ENCODE assay signal across 10 mouse cellular contexts in the genomic region with DNA sequence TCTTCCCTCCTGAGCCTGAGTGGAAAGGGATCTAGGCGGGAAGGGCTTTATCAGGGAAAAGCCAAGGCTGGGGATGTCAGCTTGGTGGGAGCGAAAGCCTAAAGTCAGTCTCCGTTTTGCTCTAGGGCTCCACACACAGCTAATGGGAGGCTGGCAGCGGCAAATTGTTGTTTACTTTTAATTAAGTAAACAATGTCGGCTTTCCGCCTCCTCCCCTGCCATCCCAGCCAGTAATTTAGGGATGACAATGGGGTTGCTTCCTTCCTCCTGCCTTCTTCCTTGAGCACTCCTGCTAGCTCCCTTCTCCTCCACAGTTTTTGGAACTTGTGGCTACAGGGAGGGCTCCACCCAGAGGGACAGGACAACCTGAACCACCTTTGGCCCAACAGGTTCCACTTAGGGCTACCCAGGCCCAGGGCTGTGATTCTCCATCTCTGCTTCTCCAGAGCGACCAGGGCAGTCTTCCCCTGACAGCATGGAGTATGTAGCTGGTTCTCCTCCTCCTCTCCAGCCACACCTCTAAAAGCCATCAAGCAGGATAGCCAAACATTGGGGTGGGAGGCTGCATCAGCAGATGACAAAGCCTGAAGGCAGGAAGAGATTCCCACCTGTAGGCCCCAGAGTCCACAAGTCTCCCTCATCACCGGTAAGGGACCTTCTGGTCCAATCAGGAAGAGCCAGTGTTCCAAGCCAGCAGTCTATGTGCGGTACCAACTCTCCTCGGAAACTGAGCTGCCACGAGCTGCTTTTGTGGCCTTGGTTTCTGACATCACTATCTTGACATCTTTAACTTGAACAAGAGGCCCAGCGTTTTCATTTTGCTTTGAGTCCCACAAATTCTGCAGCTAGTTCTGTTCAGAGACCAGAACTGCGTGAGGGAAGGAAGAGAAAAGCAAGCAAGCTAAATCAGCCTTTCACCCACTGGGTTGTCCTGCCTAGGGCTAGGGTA. TPM values are rescaled to one million over a fixed set of nuclear protein-coding genes. Genes with fewer than 3 reads are reported as not detected.
DNase-seq lines count a peak whose midpoint lies in the region; ATAC-seq and TF ChIP-seq lines count a peak whose summit lies in the region.
"Had no signal": no experiment of that assay in that cellular context is flagged by ENCODE, and none has a peak within 500 bp of the region (broad histone marks: within the 10 kb centered on the region; RNA-seq: fewer than 3 reads in every experiment).

No protein-coding gene starts in this region.

- peak overlapping the region; percentile 88 for H3K27ac ChIP-seq in kidney, embryonic 15.5 days
- peak overlapping the region; percentile 99 for H3K27ac ChIP-seq in embryonic facial prominence, embryonic 11.5 days (replicated peaks; ENCODE audit: low read depth, low read length)
- H3K27ac ChIP-seq in forebrain, embryonic 12.5 days = peak overlapping the region; percentile 89
- no peak overlapping the region for H3K27ac ChIP-seq in midbrain, postnatal 0 days (ENCODE audit: low read depth, low read length)

- no peak overlapping the region for H3K4me3 ChIP-seq in kidney, embryonic 15.5 days (replicated peaks)
- H3K4me3 ChIP-seq in embryonic facial prominence, embryonic 11.5 days (ENCODE audit: low read depth, low read length) = 0 out of 2 replicates have a peak overlapping the region, but pooled peaks have one; percentile 2
- no peak overlapping the region for H3K4me3 ChIP-seq in forebrain, embryonic 12.5 days (replicated peaks)
- H3K4me3 ChIP-seq in midbrain, postnatal 0 days (ENCODE audit: low read depth, low read length) = no peak overlapping the region

- DNase-seq in kidney, adult 9 months = no peak
- DNase-seq in embryonic facial prominence, embryonic 11.5 days (ENCODE audit: low spot score) = no peak
- DNase-seq in lung, postnatal 10 days = peak; percentile 64
- DNase-seq in spleen, postnatal 14 days (ENCODE audit: low spot score in 2 of 2) = no peak
- no peak for DNase-seq in midbrain, postnatal 0 days (ENCODE audit: low spot score)
- DNase-seq: cerebellum, adult 11-12 months; layer of hippocampus, adult 9-11 months had no signal

- H3K27me3 ChIP-seq in kidney, embryonic 15.5 days = peaks cover 95% of the 10 kb centered on the region
- H3K27me3 ChIP-seq in embryonic facial prominence, embryonic 11.5 days (ENCODE audit: control insufficient read depth, insufficient read depth, low read length) = peaks cover 40% of the 10 kb centered on the region
- H3K27me3 ChIP-seq in forebrain, embryonic 12.5 days = peaks cover 97% of the 10 kb centered on the region
- H3K27me3 ChIP-seq in midbrain, postnatal 0 days (ENCODE audit: insufficient read depth, low read length) = peaks cover 23% of the 10 kb centered on the region

- 36% methylated on average over 13 of the region's 13 CpGs for WGBS in kidney, embryonic 15.5 days
- 19% methylated on average over 13 of the region's 13 CpGs for WGBS in embryonic facial prominence, embryonic 11.5 days
- 27% methylated on average over 13 of the region's 13 CpGs for WGBS in forebrain, embryonic 12.5 days
- WGBS in midbrain, postnatal 0 days = 47% methylated on average over 13 of the region's 13 CpGs

- H3K9me3 ChIP-seq in kidney, embryonic 15.5 days (replicated peaks) = no peaks in the 10 kb centered on the region
- no peaks in the 10 kb centered on the region for H3K9me3 ChIP-seq in embryonic facial prominence, embryonic 11.5 days (replicated peaks; ENCODE audit: control insufficient read depth, low read length)
- H3K9me3 ChIP-seq in forebrain, embryonic 12.5 days = no peaks in the 10 kb centered on the region
- no peaks in the 10 kb centered on the region for H3K9me3 ChIP-seq in midbrain, postnatal 0 days (ENCODE audit: low read length)
- H3K9me3 ChIP-seq: G1E had no signal

- no peak for ATAC-seq in kidney, embryonic 15.5 days (replicated peaks; ENCODE audit: low FRiP score)
- ATAC-seq in embryonic facial prominence, embryonic 11.5 days (replicated peaks; ENCODE audit: insufficient number of reproducible peaks, low FRiP score, low TSS enrichment, low read depth) = no peak
- no peak for ATAC-seq in forebrain, embryonic 12.5 days (ENCODE audit: low FRiP score)
- no peak for ATAC-seq in midbrain, postnatal 0 days (ENCODE audit: low FRiP score)

- no peak overlapping the region for H3K9ac ChIP-seq in kidney, embryonic 15.5 days
- peak overlapping the region; percentile 25 for H3K9ac ChIP-seq in embryonic facial prominence, embryonic 11.5 days (replicated peaks; ENCODE audit: low read length)
- no peak overlapping the region for H3K9ac ChIP-seq in forebrain, embryonic 12.5 days
- H3K9ac ChIP-seq in midbrain, postnatal 0 days (replicated peaks; ENCODE audit: low read length, poor library complexity, severe bottlenecking) = no peak overlapping the region

- TF ChIP-seq CTCF in midbrain, postnatal 0 days (IDR thresholded peaks at IDR 0.05) = no peak

- peaks cover 84% of the 10 kb centered on the region for H3K4me1 ChIP-seq in kidney, embryonic 15.5 days
- H3K4me1 ChIP-seq in embryonic facial prominence, embryonic 11.5 days (ENCODE audit: control insufficient read depth, insufficient read depth, low read length) = peaks cover 62% of the 10 kb centered on the region
- peaks cover 90% of the 10 kb centered on the region for H3K4me1 ChIP-seq in forebrain, embryonic 12.5 days
- H3K4me1 ChIP-seq in midbrain, postnatal 0 days (ENCODE audit: insufficient read depth, low read length) = no peaks in the 10 kb centered on the region

- no peaks in the 10 kb centered on the region for H3K36me3 ChIP-seq in kidney, embryonic 15.5 days
- H3K36me3 ChIP-seq in embryonic facial prominence, embryonic 11.5 days (replicated peaks; ENCODE audit: control insufficient read depth, insufficient read depth, low read depth, low read length) = no peaks in the 10 kb centered on the region
- H3K36me3 ChIP-seq in forebrain, embryonic 12.5 days (replicated peaks) = no peaks in the 10 kb centered on the region
- H3K36me3 ChIP-seq in midbrain, postnatal 0 days (ENCODE audit: insufficient read depth, low read length) = no peaks in the 10 kb centered on the region

- no peak overlapping the region for H3K4me2 ChIP-seq in kidney, embryonic 15.5 days
- H3K4me2 ChIP-seq in embryonic facial prominence, embryonic 11.5 days (ENCODE audit: low read depth, low read length) = no peak overlapping the region
- no peak overlapping the region for H3K4me2 ChIP-seq in forebrain, embryonic 12.5 days
- no peak overlapping the region for H3K4me2 ChIP-seq in midbrain, postnatal 0 days (ENCODE audit: low read depth, low read length, poor library complexity, severe bottlenecking)

RNA-seq across cellular contexts. Expression of a gene that starts 18.4 kb away (rescaled TPM):
- polyA plus RNA-seq in kidney, embryonic 15.5 days (2015; fragmentation: Nextera tagmentation; extraction: Ambion mirVana) = 1.9 and 2.3 TPM in 2 replicates
- 3.6 and 5.7 TPM in 2 replicates for polyA plus RNA-seq in embryonic facial prominence, embryonic 11.5 days (2014; fragmentation: Nextera tagmentation; extraction: Ambion mirVana)
- 2.2 and 3.5 TPM in 2 replicates for polyA plus RNA-seq in forebrain, embryonic 12.5 days (2016; fragmentation: Nextera tagmentation; extraction: Ambion mirVana)
- not detected in 2 replicates for total RNA-seq in midbrain, postnatal 0 days (2014; rRNA removed)
- polyA plus RNA-seq in midbrain, postnatal 0 days (2015; fragmentation: Nextera tagmentation; extraction: Ambion mirVana) = 0.39 and 0.71 TPM in 2 replicates

RNA-seq across cellular contexts. Expression of a gene that starts 39.9 kb away (rescaled TPM):
- 7.6 and 7.8 TPM in 2 replicates for polyA plus RNA-seq in kidney, embryonic 15.5 days (2015; fragmentation: Nextera tagmentation; extraction: Ambion mirVana)
- polyA plus RNA-seq in embryonic facial prominence, embryonic 11.5 days (2014; fragmentation: Nextera tagmentation; extraction: Ambion mirVana) = 4.6 and 5.3 TPM in 2 replicates
- polyA plus RNA-seq in forebrain, embryonic 12.5 days (2016; fragmentation: Nextera tagmentation; extraction: Ambion mirVana) = 3.1 and 3.9 TPM in 2 replicates
- 4.6 and 4.8 TPM in 2 replicates for total RNA-seq in midbrain, postnatal 0 days (2014; rRNA removed)
- 2.0 and 2.8 TPM in 2 replicates for polyA plus RNA-seq in midbrain, postnatal 0 days (2015; fragmentation: Nextera tagmentation; extraction: Ambion mirVana)

RNA-seq across cellular contexts. Expression of a gene that starts 53.5 kb away (rescaled TPM):
- polyA plus RNA-seq in kidney, embryonic 15.5 days (2015; fragmentation: Nextera tagmentation; extraction: Ambion mirVana) = 23.9 and 25.6 TPM in 2 replicates
- polyA plus RNA-seq in embryonic facial prominence, embryonic 11.5 days (2014; fragmentation: Nextera tagmentation; extraction: Ambion mirVana) = 21.0 and 21.1 TPM in 2 replicates
- 22.8 and 26.6 TPM in 2 replicates for polyA plus RNA-seq in forebrain, embryonic 12.5 days (2016; fragmentation: Nextera tagmentation; extraction: Ambion mirVana)
- total RNA-seq in midbrain, postnatal 0 days (2014; rRNA removed) = 87.2 and 102 TPM in 2 replicates
- 13.7 and 13.8 TPM in 2 replicates for polyA plus RNA-seq in midbrain, postnatal 0 days (2015; fragmentation: Nextera tagmentation; extraction: Ambion mirVana)

RNA-seq across cellular contexts. Expression of a gene that starts 55.1 kb away (rescaled TPM):
- 68.7 and 73.8 TPM in 2 replicates for polyA plus RNA-seq in kidney, embryonic 15.5 days (2015; fragmentation: Nextera tagmentation; extraction: Ambion mirVana)
- 61.5 and 64.7 TPM in 2 replicates for polyA plus RNA-seq in embryonic facial prominence, embryonic 11.5 days (2014; fragmentation: Nextera tagmentation; extraction: Ambion mirVana)
- 55.4 and 59.6 TPM in 2 replicates for polyA plus RNA-seq in forebrain, embryonic 12.5 days (2016; fragmentation: Nextera tagmentation; extraction: Ambion mirVana)
- total RNA-seq in midbrain, postnatal 0 days (2014; rRNA removed) = 88.5 and 99.5 TPM in 2 replicates
- 74.2 and 75.0 TPM in 2 replicates for polyA plus RNA-seq in midbrain, postnatal 0 days (2015; fragmentation: Nextera tagmentation; extraction: Ambion mirVana)

RNA-seq across cellular contexts. Expression of a gene that starts 59.0 kb away (rescaled TPM):
- 14.2 and 15.5 TPM in 2 replicates for polyA plus RNA-seq in kidney, embryonic 15.5 days (2015; fragmentation: Nextera tagmentation; extraction: Ambion mirVana)
- polyA plus RNA-seq in embryonic facial prominence, embryonic 11.5 days (2014; fragmentation: Nextera tagmentation; extraction: Ambion mirVana) = 5.9 and 6.8 TPM in 2 replicates
- polyA plus RNA-seq in forebrain, embryonic 12.5 days (2016; fragmentation: Nextera tagmentation; extraction: Ambion mirVana) = 31.9 and 33.2 TPM in 2 replicates
- total RNA-seq in midbrain, postnatal 0 days (2014; rRNA removed) = 40.1 and 62.5 TPM in 2 replicates
- polyA plus RNA-seq in midbrain, postnatal 0 days (2015; fragmentation: Nextera tagmentation; extraction: Ambion mirVana) = 41.7 and 53.7 TPM in 2 replicates
